ENCODE assay signal across 14 mouse cellular contexts in genomic region chr6:30346737-30347136, GRCm38 (mm10). TPM values are rescaled to one million over a fixed set of nuclear protein-coding genes. Genes with fewer than 3 reads are reported as not detected.
A peak's percentile ranks its signal among the peaks of the same experiment; 100 is the strongest.
DNase-seq lines count a peak whose midpoint lies in the region; ATAC-seq and TF ChIP-seq lines count a peak whose summit lies in the region.
"Had no signal": no experiment of that assay in that cellular context is flagged by ENCODE, and none has a peak within 500 bp of the region (broad histone marks: within the 10 kb centered on the region; RNA-seq: fewer than 3 reads in every experiment).

No protein-coding gene starts in this region.

- H3K27ac ChIP-seq in lung, postnatal 0 days (ENCODE audit: low read length), result no peak overlapping the region
- H3K27ac ChIP-seq in brown adipose tissue, adult 24 weeks (replicated peaks; ENCODE audit: low read depth, low read length), result 0 out of 2 replicates have a peak overlapping the region, but pooled peaks have one; percentile 20
- H3K27ac ChIP-seq: liver, embryonic 15.5 days had no signal

- no peaks in the 10 kb centered on the region for H3K9me3 ChIP-seq in lung, postnatal 0 days (ENCODE audit: low read length)
- H3K9me3 ChIP-seq: liver, embryonic 15.5 days; megakaryocyte, embryonic 14.5 days had no signal

- peak; percentile 33 for DNase-seq in lung, postnatal 10 days
- no peak for DNase-seq in lung, postnatal 0 days (ENCODE audit: low spot score)
- peak; percentile 77 for DNase-seq in Muller cell, postnatal 12 days (ENCODE audit: inconsistent ontology term)
- no peak for DNase-seq in frontal cortex, postnatal 25 days (ENCODE audit: low spot score in 2 of 2)
- no peak for DNase-seq in frontal cortex, postnatal 36 days (ENCODE audit: low spot score in 2 of 2)
- no peak for DNase-seq in thymus, postnatal 4 days
- DNase-seq: cerebellum, postnatal 36 days; kidney, adult 11 months had no signal

- H3K4me3 ChIP-seq in lung, postnatal 0 days (ENCODE audit: low read depth, low read length), result no peak overlapping the region
- H3K4me3 ChIP-seq in brown adipose tissue, adult 24 weeks (ENCODE audit: insufficient read depth, low read depth, low read length), result no peak overlapping the region
- H3K4me3 ChIP-seq: erythroblast, embryonic 14.5 days; liver, embryonic 15.5 days; megakaryocyte, embryonic 14.5 days had no signal

- TF ChIP-seq CTCF in lung, postnatal 0 days (IDR thresholded peaks at IDR 0.05), result no peak

- no peak for ATAC-seq in lung, postnatal 0 days
- ATAC-seq in megakaryocyte progenitor cell, adult 5-6 weeks (replicated peaks; ENCODE audit: poor library complexity), result peak; percentile 52; the same call in 1 of the 2 replicates
- ATAC-seq: Patski had no signal

- no peaks in the 10 kb centered on the region for H3K27me3 ChIP-seq in lung, postnatal 0 days (replicated peaks; ENCODE audit: insufficient read depth, low read length)
- H3K27me3 ChIP-seq: liver, embryonic 15.5 days; megakaryocyte, embryonic 14.5 days; Patski had no signal

- H3K9ac ChIP-seq in lung, postnatal 0 days (replicated peaks; ENCODE audit: low read depth), result no peak overlapping the region
- H3K9ac ChIP-seq: liver, embryonic 15.5 days had no signal

- H3K4me2 ChIP-seq in lung, postnatal 0 days (replicated peaks; ENCODE audit: low read depth, low read length), result no peak overlapping the region
- H3K4me2 ChIP-seq: liver, embryonic 15.5 days had no signal

- no peaks in the 10 kb centered on the region for H3K4me1 ChIP-seq in lung, postnatal 0 days (ENCODE audit: insufficient read depth, low read depth, low read length)
- no peaks in the 10 kb centered on the region for H3K4me1 ChIP-seq in brown adipose tissue, adult 24 weeks (ENCODE audit: control insufficient read depth, insufficient read depth, insufficient read length, low read length)
- H3K4me1 ChIP-seq: liver, embryonic 15.5 days had no signal

- TF ChIP-seq EP300 in lung, postnatal 0 days (IDR thresholded peaks at IDR 0.05), result no peak

- H3K36me3 ChIP-seq in lung, postnatal 0 days (ENCODE audit: insufficient read depth, low read length), result no peaks in the 10 kb centered on the region
- H3K36me3 ChIP-seq: liver, embryonic 15.5 days had no signal

- 50% methylated on average over 6 of the region's 6 CpGs for WGBS in lung, postnatal 0 days

RNA-seq across cellular contexts. Expression of gene Ube2h, which starts 42.4 kb away (rescaled TPM):
- 34.5 and 40.3 TPM in 2 replicates for polyA plus RNA-seq in lung, postnatal 0 days (2015; fragmentation: Nextera tagmentation; extraction: Ambion mirVana)
- 58.7 and 69.2 TPM in 2 replicates for polyA plus RNA-seq in brown adipose tissue, adult 24 weeks (2012; ENCODE audit: insufficient read depth, insufficient read length, missing spikeins)
- 6.7 and 8.9 TPM in 2 replicates for total RNA-seq in megakaryocyte progenitor cell, adult 5-6 weeks (2015)
- total RNA-seq in megakaryocyte progenitor cell, adult 5-6 weeks (2017), result 5.6 and 7.5 TPM in 2 replicates

RNA-seq across cellular contexts. Expression of gene Zc3hc1, which starts 44.1 kb away (rescaled TPM):
- 22.9 and 23.6 TPM in 2 replicates for polyA plus RNA-seq in lung, postnatal 0 days (2015; fragmentation: Nextera tagmentation; extraction: Ambion mirVana)
- 11.5 and 13.2 TPM in 2 replicates for polyA plus RNA-seq in brown adipose tissue, adult 24 weeks (2012; ENCODE audit: insufficient read depth, insufficient read length, missing spikeins)
- 31.0 and 35.6 TPM in 2 replicates for total RNA-seq in megakaryocyte progenitor cell, adult 5-6 weeks (2015)
- 41.4 and 49.9 TPM in 2 replicates for total RNA-seq in megakaryocyte progenitor cell, adult 5-6 weeks (2017)

RNA-seq across cellular contexts. Expression of gene Klhdc10, which starts 54.9 kb away (rescaled TPM):
- polyA plus RNA-seq in lung, postnatal 0 days (2015; fragmentation: Nextera tagmentation; extraction: Ambion mirVana), result 7.9 and 8.9 TPM in 2 replicates
- polyA plus RNA-seq in brown adipose tissue, adult 24 weeks (2012; ENCODE audit: insufficient read depth, insufficient read length, missing spikeins), result 18.9 and 19.3 TPM in 2 replicates
- total RNA-seq in megakaryocyte progenitor cell, adult 5-6 weeks (2015), result 27.2 and 28.4 TPM in 2 replicates
- 50.8 and 69.9 TPM in 2 replicates for total RNA-seq in megakaryocyte progenitor cell, adult 5-6 weeks (2017)

Comparison
In these comparisons a context has a peak if more than half of its experiments do, and no peak if none do; other contexts are left out.
1. DNase-seq: peak in lung, postnatal 10 days (single experiment) and Muller cell, postnatal 12 days (single experiment); none in lung, postnatal 0 days (single experiment), frontal cortex, postnatal 25 days (0 of 2), frontal cortex, postnatal 36 days (0 of 2) and thymus, postnatal 4 days (single experiment).